Mouse (Mus musculus) testis, adult 2 months (tissue): ENCODE results near the gene Myl6.

Source experiments
- CTCF ChIP-seq: fragments of 200-500 bp; IDR thresholded peaks from 2 replicates; pipeline ENCODE4 v1.5.1; 2012; ENCODE audit warnings: low read depth, mild to moderate bottlenecking, inconsistent platforms, low read length, moderate library complexity; ENCODE audit not compliant: control insufficient read depth, insufficient read depth, insufficient replicate concordance
- POLR2A ChIP-seq: fragments of 200-500 bp; IDR thresholded peaks from 2 replicates; pipeline ENCODE4 v1.6.1; 2012; ENCODE audit warnings: low read depth, mild to moderate bottlenecking, inconsistent platforms, low read length, moderate library complexity; ENCODE audit not compliant: control insufficient read depth

- no peak for TF ChIP-seq POLR2A
- TF ChIP-seq CTCF, result no peak
Observed at GRCm38 (mm10) chr10:128486370-128486769, 7.6 kb downstream of the Myl6 start.
